Mouse (Mus musculus): ENCODE results near the gene Gpr137.

The Gpr137 gene

DNA sequence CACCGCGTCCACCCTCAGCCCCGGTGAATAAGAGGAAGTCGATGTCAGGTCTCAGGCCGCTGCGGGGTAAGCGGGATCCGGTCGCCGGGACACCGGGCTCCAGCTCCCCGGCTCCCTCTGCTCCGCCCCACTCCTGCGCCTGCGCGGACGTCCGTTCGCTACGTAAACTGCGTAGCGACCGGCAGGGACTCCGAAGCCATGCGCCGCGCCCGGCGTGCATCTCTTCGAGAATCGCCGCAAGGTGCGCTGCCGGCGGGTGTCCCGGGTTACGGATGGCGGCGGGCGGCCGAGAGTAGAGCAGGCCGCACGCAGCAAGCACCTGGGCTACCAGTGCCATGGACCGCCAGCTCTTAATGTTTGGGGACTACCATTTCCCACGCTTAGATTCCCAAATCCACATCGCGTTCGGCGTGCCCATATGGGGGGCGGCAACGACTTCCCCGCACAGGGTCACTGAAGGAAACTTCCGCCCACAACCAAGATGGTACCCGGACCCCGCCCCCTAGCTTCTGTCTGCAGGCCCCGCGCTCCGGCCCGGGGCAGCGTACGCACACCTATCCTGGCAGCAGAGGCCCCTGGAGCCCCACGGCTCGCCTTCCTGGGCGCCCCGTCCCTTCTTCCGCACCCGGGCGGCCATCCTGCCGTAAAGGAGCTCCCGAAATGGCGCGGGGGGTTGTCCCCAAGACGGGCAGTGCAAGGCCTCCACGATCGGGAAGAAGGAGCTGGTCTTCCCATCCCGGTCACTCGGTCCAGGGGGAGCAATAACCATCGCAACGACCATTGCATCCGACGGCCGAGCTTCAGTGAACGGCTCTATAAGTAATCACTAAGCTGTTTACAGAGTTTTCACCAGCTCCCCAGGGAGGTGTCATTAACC lies 670 bp downstream of the Gpr137 start, which contains the start of gene Bad:
TSS of gene Bad (plus strand) at position 490 of the 877 bp plus-strand sequence.
- DNase-seq (ENCODE audit: low read depth, low spot score), result peak; percentile 76

DNA sequence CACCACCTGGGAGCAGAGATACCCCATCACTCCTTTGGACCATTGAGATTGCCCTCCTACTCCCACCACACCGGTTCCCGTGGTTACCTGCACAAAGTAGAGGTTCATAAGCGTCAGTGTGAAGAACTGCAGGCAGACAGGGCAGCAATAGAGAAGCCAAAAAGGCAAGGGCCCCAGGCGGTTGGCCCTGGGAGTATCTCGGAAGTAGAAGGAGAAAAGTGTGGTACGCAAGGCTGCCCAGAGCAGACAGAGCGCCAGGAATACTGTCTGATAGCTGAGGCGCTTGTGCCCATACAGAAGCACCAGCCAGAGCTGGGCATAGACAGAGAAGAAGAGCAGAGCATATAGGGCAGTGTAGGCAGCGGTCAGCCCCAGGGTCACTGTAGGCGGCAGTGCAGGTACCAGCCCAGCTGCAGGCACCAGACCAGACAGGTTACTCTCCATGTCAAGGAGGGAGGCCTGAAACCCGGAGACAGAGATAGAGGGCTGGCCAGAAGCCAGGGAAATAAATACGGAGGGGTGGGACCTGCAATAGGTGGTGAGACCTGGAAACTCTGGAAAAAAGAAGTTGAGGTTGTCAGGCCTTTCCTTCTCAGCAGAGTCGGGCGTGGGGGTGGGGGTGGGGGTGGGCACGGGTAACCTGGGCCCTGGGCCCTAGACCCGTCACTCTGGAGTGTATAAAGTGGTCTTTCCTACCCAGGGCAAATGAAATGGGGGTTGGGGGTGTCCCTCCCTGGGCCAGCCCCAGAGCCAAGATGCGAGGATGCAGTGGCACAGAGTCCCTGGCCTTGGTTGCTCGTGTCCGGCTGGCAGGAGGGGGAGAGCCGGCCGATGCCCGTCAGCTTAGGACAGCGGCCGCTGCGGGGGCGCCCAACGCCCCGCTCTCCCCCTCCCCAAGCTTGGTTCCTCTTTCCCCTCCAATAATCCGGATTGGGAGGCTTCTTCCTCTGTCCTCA lies 1.6 kb downstream of the Gpr137 start:
- no peak for DNase-seq (ENCODE audit: low read depth, low spot score)

DNA sequence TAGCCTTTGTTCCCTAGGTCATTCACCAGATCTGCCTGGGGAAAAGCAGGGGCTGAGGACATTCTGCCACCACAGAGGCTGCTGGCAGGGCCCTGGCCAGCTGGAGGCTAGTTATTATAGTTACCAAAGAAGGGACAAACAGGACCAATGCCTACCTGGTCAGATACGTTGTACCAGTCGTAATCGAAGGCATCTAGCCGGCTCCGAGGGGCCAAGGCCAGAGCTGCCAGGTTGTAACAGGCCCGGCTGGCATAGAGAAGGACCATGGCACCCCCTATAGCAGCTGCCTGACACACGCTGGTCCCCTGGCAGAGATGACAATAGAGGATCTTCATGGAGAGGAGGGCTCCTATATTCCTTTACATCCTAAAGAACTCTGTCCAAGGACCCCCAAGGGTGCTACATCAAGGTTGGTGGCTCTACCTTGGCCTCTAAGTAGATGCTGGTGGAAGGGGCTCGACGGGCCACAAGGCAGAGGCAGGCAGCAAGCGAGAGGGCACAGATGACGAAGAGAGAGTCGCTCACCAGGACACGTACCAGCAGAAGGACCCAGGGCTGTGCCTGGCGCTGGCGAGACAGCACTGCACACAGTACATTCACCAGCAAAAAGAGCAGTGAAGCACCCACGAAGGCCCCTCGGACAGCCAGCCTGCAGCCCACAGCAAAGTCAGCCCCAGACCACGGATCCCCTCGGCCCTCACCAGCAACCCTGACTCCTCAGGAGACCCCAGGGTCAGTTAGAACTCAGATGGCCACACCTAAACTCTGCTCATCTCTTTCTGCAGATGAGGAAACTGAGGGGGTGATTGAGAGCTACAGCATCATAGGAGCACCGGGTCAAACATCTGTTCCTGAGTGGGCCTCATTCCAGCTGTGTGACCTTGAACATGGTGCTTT lies 2.9 kb downstream of the Gpr137 start:
- no peak for DNase-seq (ENCODE audit: low read depth, low spot score)

DNA sequence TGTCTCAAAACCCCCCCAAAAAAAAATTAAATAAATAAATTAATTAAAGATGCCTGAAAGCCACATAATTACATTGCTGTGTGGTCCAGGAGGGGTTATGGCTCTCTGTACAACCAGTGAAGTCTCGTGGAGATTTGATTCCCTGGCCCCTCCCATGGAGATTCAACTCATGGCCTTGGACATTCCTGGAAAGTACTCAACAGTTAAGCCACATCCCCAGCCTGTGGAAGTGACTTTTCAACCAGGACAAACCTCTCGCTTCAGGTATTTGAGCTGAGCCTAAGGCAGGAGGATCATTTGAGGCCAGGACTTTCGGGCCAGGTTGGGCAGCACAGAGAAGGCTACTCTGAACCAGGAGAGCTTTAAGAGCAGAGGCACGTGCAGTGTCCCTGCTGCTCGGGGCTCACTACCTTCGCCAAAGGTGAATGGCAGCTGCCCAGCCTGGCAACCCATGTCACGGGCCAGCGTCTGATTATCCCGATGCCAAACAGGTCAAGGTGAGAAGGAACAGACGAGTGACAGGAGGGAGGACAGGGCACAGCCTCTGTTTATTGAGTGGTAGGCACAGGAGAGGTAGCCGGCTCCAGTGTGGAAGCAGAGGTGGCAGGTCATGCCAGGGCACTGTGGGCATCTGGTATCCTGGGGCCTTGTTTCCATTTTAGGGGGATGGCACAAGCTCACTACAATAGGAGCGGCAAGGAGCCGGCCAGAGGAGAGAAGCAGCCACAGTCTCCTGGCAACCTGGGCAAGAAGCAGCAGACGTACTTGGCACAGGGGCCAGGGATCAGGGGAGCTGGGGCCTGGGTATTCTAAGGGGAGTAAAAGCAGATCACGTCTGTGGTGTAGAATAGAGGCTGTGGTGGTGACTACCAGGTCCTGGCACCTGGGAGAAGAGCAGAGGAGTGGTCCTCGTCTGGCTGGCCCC lies 4.5 kb downstream of the Gpr137 start:
- DNase-seq (ENCODE audit: low read depth, low spot score), result no peak

DNA sequence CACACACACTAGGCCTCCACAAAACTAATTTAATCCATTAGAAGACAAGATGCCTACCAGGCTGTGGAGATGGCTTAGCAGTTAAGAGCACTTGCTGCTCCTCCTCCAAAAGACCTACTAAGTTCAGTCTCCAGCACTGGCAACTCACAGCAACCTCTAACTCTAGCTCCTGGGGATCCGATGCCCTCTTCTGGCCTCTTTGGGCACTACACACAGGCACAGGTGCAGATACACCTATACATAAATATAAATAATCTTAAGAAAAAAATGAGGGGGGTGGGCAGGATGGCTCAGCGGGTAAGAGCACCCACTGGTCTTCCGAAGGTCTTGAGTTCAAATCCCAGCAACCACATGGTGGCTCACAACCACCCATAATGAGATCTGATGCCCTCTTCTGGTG lies 6.0 kb downstream of the Gpr137 start:
- DNase-seq (ENCODE audit: low read depth, low spot score), result no peak

DNA sequence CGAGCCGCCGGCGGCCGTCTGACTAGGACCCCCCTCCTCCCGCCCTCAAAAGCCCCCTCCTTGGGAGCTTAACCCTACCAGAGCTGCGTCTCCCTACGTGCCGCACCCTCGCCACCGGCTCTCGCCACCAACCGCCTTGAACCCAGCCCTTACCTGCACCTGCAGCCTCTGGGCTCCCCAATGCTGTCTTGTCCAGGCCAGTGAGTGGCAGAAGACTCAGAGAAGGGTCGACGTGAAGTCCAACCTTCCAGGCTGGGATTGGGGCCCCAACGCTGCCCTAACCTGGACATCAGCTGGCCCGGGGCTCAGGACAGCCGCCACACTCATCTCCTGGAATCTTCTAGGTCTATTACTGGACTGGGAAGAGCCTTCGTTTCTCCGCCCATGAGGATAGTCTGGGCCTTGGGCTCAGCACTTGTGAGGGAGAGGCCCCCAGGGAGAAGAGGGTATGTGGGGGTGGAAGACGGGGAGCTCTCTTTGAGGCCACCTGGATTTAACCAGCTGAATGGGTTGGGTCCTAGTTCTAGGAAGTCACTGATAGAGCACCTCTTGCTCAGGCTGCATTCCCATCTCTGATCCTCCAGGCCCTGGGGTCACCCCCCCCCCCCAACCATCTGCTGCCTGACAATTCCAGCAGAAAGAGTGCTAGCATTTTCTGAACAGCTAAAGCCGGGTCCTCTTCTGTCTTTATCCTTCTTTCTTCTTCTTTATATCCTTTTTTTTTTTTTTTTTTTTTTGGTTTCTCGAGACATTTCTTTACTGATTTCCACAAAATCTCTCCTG lies 7.9 kb downstream of the Gpr137 start, which contains the start of gene Kcnk4:
TSS of gene Kcnk4 (minus strand) at position 321 of the 783 bp plus-strand sequence.
- DNase-seq (ENCODE audit: low read depth, low spot score), result no peak

DNA sequence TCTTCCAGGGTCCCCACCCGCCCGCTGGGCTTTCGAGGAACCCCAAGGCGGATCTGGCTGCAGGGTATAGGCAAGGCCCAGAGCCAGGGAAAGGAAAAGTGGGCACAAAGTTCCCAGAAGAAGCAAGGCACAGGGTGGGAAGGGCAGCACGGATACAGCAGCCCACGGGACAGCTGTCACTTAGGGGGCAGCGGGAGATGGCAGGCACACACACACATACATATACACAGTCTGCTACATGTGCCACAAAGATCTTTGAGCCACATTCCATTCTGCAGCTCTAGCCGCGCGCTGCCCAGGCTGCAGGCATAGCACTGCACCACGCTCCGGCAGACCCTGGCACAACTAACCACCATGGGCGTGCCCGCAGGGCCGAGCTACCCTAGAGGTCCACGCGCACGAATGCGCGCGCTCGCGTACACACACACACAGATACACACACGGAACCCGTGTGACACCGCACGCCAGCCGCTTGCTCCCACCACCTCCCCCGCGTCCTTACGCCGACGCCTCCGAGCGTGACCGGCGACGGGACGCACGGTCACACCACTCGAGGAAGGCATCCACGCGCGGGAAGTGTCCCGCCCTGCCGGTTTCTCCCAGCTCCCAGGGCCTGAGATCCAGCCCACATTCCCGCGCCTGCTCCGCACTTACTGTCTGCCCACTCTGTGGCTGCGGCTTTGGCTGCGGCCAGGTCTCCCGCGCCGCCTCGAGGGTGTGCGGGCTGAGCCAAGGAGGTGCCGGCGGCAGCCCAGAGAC lies 8.7 kb downstream of the Gpr137 start:
- no peak for DNase-seq (ENCODE audit: low read depth, low spot score)

DNA sequence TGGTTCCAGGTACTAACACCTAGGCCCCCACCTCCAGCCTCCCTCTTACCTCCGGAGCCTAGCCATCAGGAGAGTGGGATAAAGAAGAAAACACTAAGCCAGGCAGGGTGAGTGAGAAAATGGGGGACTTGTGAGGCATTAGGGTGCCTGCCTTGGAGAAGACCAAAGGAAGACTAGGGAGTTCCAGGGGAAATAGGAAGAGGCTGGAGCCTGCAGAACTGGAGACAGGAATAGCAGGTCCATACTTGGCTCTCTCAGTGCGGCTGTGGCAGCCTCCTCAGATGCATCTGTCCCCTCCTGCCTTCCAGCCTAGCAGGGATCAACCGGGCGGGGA lies 9.2 kb downstream of the Gpr137 start:
- DNase-seq (ENCODE audit: low read depth, low spot score), result no peak

DNA sequence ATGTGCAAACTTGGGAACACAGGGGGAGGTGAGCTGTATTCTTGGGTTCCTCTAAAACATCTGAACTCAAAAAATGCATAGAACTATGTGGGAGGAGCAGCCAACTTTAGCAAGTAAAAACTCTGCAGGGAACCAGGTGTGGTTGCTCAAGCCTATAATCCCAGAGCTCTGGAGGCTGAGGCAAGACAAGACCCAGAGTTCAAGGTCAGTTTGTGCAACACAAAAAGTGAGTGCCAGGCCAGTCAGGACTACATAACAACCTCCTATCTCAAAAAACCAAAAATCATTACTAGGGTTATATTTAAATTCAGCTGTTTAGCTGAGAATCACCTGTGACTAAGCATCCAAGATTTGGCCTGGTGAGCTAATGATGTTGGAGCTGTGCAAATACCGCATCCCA lies 10.3 kb downstream of the Gpr137 start:
- DNase-seq (ENCODE audit: low read depth, low spot score), result no peak

DNA sequence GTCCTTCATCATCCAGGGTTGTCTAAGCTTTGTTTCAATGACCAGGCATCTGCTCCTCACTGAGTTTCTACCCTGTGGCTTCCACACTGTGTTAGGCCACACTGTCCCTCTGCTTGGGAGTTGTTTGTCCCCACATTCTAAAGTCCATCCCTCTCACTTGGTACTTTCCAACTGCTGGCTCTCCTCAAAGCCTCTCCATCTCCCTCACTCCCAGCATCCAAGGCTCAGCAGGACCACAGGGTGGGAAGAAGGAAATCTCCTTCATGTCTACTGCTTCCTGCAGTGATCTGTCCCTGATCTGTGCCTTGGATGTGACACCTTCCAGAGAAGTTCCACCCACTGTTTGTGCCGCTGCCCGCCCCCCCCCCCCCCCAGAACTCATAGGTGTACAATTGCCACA lies 11.3 kb downstream of the Gpr137 start:
- no peak for DNase-seq (ENCODE audit: low read depth, low spot score)

DNA sequence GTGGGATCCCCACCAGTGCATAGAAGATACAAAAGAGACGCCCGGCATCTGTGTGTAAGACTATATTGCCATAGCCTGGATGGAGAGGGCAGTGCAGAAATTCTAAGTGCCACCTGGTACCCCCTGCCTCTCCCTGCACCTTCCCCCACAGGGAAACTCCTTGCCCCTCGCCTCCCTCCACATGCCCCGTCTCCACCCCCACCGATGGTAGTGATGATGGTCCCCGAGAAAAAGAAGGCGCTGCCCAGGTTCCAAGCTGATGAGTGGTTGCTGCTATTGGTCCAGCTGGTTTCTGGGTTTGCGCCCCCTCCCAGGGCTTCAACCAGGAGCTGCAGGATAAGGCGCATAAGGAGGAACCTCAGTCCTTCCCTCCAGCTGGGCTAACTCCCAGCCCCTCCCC lies 14.2 kb downstream of the Gpr137 start:
- DNase-seq (ENCODE audit: low read depth, low spot score), result no peak

DNA sequence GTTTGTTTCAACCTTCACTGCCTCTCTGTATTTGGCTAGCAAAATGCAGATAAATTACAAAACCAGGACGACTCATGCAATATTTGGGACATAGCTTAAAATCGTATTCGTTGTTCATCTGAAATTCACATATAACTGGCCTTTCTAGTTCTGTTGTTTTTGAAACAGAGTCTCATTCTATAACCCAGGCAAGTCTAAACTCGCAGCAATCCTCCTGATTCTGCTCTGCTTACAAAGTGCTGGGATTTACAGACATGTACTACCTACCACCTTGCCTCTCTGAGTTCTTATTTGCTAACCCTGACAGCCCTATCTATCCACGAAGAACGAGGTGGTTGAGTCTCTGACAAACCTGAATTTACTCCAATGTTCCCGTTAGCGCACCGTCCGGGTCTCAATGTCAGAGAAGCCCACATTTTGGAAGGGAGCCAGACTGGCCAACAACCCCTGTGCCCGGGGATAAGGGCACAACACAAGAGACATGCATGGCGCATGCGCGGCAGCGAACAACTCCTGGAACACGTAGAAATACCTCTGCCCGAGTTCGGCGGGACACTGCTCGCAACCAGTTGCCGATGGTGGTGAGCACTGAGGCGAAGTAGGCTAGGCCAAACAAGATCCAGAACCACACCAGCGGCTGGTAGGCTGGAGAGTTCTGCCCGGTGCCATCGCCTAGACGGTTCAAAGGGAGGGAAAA lies 15.6 kb downstream of the Gpr137 start:
- no peak for DNase-seq (ENCODE audit: low read depth, low spot score)

DNA sequence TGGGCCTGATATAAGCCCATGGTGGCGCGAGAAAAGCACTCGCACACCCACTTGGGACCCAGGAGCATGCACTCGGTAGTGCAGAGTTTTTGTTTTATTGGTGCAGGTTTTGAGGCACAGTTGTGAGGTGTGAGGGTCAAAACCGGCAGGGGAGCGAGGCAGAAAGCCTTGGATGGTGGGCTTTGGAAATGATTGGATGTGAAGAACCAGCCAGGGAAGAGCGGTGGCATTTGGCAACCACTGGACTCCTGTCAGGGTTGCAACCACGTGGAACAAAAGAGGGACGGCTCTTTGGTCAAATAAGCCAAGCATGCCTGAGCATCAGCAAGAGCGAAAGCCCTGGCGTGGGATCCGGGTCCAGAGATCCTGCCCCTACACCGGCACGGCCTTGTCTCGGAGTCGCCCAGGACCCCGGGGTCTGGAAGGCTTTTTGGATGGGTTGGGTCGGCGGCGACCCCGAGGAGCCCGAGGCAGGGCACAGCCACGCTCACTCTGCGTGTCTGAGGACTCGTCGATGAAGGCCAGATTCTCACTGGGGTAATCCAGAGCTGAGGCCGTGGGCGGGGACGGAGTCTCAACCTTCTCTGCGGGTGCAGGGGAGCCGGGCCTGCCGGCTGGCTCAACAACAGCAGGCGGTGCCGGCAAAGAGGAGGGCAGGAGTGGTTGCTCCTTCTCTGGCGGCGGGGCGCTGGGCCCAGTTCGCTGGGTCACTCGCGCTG lies 16.5 kb downstream of the Gpr137 start:
- DNase-seq (ENCODE audit: low read depth, low spot score), result no peak

DNA sequence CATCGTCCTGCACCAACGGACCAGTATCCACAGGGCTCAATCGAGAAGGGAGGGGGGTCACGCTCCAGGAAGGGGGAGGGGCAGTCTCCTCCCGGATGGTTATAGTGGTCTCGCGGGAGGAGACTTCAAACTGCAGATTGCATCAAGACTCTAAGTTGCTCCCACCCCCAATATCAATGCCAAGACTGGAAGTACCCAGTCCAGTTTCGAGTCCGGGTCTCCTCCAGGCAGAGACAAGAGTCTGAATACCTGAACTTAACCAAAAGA lies 17.0 kb downstream of the Gpr137 start, which contains the start of gene Catsperz:
TSS of gene Catsperz (minus strand) at position 74 of the 267 bp plus-strand sequence.
- DNase-seq (ENCODE audit: low read depth, low spot score), result no peak

DNA sequence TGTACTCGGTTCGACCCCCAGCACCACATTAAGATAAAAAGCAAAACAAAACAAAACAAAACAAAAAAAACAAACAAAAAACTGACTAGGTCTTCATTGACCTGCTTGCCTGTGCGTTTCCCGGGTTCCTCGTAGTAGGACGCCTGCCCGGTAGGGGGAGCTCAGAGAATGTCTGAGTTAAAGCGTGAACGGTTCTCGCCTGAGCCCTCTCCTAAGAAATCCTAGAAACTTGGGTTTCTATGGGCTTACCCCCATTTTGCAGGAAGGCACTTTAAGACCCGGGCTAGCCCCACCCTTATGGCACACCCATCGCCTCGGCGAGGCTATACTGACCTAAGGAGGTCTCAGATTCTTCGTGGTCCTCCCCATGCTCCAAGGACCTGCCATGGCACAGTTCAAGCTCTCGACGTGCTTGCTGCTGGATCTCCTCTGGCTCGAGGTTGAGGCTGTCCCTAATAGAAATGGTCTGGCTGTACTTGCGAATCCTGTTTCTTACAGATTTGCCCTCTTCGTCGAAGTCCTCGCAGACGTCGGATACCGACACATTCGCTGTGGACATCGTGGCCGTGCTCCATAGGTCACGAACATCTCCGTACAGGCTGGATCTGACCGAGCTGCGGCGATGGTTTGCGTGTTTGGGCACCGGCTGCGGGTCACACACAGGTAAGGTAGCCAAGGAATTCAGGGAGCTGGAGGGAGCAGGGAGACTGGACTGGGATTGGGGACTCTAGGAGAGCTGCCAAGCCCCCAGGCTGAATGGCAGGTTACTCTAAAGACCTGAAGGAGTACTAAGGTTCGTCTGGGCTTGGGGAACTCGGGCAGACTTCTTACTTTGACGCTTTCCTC lies 17.6 kb downstream of the Gpr137 start:
- DNase-seq (ENCODE audit: low read depth, low spot score), result no peak

DNA sequence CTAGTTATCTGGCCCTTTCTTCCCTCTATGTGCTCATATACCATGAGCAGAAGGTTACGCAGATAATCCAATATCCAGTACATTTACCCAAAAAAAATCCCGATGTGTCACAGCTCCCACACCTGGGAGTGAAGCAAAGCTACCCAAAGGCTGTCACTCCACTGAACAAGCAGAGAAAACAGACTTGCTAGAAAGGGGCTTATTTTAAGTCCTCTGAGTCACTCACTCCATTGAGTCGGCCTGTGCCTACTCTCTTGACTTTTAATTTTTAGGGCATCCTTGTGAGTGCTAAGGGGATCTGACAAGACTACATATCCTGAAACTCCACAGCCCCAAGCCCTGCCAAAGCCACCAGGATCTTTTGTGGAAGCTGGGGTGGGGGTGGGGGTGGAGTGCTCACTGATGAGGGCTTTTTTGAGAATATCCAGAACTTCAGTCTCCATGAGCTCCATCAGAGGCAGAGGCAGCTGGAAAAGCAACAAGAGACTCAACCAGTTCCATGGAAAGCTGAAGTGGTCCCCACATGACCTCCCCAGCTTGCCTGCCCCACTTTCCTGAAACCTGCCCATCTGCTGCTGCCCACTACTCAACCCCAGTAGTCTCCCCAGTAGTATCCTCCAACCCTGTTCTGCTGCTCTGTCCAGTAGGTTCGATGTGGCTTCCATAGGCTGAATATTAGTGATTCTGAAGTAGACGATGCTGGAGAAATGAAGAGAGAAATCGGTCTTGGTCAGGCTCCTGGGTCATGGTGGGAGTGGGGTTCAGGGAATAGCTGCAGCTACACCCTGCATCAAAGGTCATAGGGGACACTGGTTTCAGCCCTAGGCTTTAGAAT lies 19.2 kb downstream of the Gpr137 start:
- DNase-seq (ENCODE audit: low read depth, low spot score), result no peak
